Comparison of ENCODE assay signal across 16 mouse cellular contexts in genomic region chr9:116967317-116967716, GRCm38 (mm10).
"Had no signal": no experiment of that assay in that cellular context is flagged by ENCODE, and none has a peak within 500 bp of the region (broad histone marks: within the 10 kb centered on the region; RNA-seq: fewer than 3 reads in every experiment).

No protein-coding gene starts in this region.

- H3K27ac ChIP-seq: neural tube, embryonic 13.5 days; neural tube, embryonic 15.5 days; stomach, embryonic 15.5 days; stomach, postnatal 0 days had no signal

- H3K4me1 ChIP-seq: stomach, embryonic 15.5 days had no signal

- H3K9ac ChIP-seq: neural tube, embryonic 13.5 days; neural tube, embryonic 15.5 days; stomach, embryonic 15.5 days had no signal

- H3K9me3 ChIP-seq: neural tube, embryonic 13.5 days; neural tube, embryonic 15.5 days; stomach, embryonic 15.5 days had no signal

- H3K36me3 ChIP-seq: neural tube, embryonic 13.5 days; neural tube, embryonic 15.5 days; stomach, embryonic 15.5 days had no signal

- H3K4me2 ChIP-seq: neural tube, embryonic 13.5 days; neural tube, embryonic 15.5 days; stomach, embryonic 15.5 days had no signal

- DNase-seq: retina, postnatal 1 day; right cerebral cortex, adult 18-20 months; right cerebral cortex, postnatal 14 days; right cerebral cortex, postnatal 25 days; right cerebral cortex, postnatal 4 days; spleen, adult 18-20 months; thymus, adult 18-20 months; thymus, adult 2 months; thymus, postnatal 14 days; thymus, postnatal 25 days; thymus, postnatal 36 days; thymus, postnatal 4 days had no signal

- H3K27me3 ChIP-seq: neural tube, embryonic 13.5 days; neural tube, embryonic 15.5 days; stomach, embryonic 15.5 days had no signal

- H3K4me3 ChIP-seq: neural tube, embryonic 13.5 days; neural tube, embryonic 15.5 days; stomach, embryonic 15.5 days had no signal
